Mouse (Mus musculus): ENCODE results near the gene Cdk2ap1. TPM values are rescaled to one million over a fixed set of nuclear protein-coding genes. Genes with fewer than 3 reads are reported as not detected.
"Not testable (repeated sequence)": the region's sequence is repeated elsewhere in the genome, so short reads cannot be mapped to it uniquely, and the experiment has no call there.

Gene Cdk2ap1
- 208 and 230 TPM in 2 replicates for polyA plus RNA-seq (2012)

DNA sequence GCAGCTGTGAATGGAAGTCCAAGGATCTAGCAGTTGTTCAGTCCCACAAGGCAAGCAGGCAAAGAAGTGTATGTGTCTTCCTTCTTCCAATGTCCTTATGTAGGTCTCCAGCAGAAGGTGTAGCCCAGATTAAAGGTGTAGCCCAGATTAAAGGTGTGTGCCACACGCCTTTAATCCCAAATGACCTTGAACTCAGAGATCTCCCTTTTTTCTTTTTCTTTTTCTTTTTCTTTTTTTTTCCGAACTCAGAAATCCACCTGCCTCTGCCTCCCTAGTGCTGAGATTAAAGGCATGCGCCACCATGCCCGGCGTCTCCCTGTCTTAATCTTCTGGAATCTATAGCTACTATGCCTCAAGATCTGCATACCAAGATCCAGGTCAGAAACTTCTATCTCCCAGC is at the start of gene Cdk2ap1:
Gene Cdk2ap1, minus strand, starts transcription at position 101 of the 400 bp plus-strand sequence.
- TF ChIP-seq GATA1 (IDR thresholded peaks at IDR 0.05; ENCODE audit: low read length) = not testable (repeated sequence)

DNA sequence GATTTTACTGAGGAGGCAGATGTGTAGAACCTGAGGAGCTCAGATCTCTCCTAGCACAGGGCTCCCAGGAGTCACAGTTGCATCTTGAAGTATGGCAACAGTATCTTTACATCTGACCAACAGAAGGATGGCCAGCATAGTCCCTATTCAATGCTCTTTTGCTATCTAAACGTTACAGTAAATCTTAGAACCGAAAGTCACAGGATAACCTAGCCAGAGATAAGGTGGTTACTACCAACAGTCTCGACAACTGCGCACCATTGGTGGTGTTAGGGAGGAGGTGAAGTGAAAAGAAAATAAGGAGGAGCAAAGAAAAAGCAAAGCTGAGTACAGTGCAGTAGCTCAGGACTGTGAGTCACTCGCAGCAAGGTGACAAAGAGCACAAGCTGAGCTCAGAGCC is 49.3 kb upstream of the Cdk2ap1 start:
- TF ChIP-seq GATA1 (IDR thresholded peaks at IDR 0.05; ENCODE audit: low read length) = no peak

GRCm38 (mm10) chr5:124410808-124411207 is 47.9 kb upstream of the Cdk2ap1 start:
- TF ChIP-seq GATA1 (IDR thresholded peaks at IDR 0.05; ENCODE audit: low read length) = no peak

- no peak for TF ChIP-seq GATA1 (IDR thresholded peaks at IDR 0.05; ENCODE audit: low read length)
Measured at GRCm38 (mm10) chr5:124393726-124394125, 30.8 kb upstream of the Cdk2ap1 start.

- peak; percentile 69 for TF ChIP-seq GATA1 (IDR thresholded peaks at IDR 0.05; ENCODE audit: low read length)
Measured at GRCm38 (mm10) chr5:124392412-124392811, 29.5 kb upstream of the Cdk2ap1 start.

DNA sequence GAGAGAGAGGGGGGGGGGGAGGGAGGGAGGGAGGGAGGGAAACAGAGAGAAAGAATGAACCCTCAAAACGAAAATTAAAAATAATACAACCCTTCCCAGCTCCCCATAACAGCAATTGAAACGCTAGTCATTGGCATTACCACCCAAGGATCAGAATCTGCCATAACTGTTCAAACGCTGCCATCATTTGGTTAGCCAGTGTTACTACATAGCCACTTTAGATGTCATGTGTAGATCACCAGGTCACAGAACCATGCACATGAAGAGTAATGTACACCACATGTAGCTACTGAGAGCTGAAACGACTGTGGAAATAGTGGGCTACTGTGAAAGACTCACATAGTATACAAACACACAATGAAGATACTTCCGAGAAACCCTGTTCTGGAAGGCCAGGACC is 25.1 kb upstream of the Cdk2ap1 start:
- TF ChIP-seq GATA1 (IDR thresholded peaks at IDR 0.05; ENCODE audit: low read length) = no peak

- no peak for TF ChIP-seq GATA1 (IDR thresholded peaks at IDR 0.05; ENCODE audit: low read length)
Measured at GRCm38 (mm10) chr5:124380121-124380520, 17.2 kb upstream of the Cdk2ap1 start.

DNA sequence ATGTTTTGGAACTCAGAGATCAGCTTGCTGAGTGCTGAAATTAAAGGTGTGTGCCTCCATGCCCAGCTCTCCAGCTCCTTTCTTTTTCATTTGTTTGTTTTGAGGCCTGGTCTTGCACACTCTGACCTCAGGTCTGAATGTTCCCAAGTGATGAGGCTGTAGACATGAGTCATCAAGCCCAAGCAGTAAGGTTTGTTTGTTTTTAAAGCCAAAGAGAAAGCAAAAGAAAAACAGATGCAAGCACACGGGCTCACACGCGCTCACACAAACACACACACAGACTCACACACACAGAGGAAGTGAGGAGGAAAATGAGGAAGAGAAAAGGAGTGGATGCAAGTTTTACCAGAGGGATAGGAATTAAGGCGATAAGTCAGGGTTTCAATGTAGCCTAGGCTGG is 14.3 kb upstream of the Cdk2ap1 start:
- TF ChIP-seq GATA1 (IDR thresholded peaks at IDR 0.05; ENCODE audit: low read length) = no peak

GRCm38 (mm10) chr5:124376401-124376800 is 13.5 kb upstream of the Cdk2ap1 start:
- TF ChIP-seq GATA1 (IDR thresholded peaks at IDR 0.05; ENCODE audit: low read length) = no peak

DNA sequence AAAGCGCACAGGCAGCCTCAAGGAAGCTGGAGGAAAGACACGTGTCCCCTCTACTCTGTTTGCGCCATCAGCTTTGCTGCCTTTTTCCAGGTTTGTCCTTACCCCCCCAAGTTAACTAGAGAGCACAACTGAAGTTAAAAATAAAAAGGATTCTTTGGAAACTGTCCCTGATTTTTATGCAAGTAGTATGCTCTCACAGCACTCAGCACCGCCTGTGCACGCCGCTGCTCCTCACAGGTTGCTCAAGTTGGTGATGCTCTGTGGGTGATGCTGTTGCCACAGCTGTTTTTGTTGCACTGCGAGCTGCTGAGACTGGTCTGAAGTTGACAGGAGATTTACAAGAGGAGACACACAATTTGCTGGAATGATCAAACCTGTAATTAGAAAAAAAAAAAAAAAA is 11.4 kb upstream of the Cdk2ap1 start:
- no peak for TF ChIP-seq GATA1 (IDR thresholded peaks at IDR 0.05; ENCODE audit: low read length)

DNA sequence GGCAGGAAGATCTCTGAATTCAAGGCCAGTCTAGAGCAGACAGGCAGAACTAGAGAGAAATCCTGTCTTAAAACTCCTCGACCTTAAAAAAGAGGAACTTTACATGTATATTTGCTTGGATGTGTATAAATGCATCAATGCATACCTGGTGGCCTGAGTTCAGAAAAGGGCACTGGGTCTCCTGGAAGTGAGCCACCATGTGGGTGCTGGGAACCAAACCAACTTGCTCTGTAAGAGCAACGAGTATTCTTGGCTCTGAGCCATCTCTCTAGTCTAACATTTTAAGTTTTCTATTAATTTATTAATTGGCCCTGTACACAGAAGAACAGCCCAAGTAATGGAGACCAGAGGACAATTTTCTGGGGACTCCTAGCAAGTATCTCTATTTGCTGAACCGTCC is 3.8 kb upstream of the Cdk2ap1 start:
- no peak for TF ChIP-seq GATA1 (IDR thresholded peaks at IDR 0.05; ENCODE audit: low read length)

- no peak for TF ChIP-seq GATA1 (IDR thresholded peaks at IDR 0.05; ENCODE audit: low read length)
Measured at GRCm38 (mm10) chr5:124365754-124366153, 2.9 kb upstream of the Cdk2ap1 start.

GRCm38 (mm10) chr5:124364173-124364918 is 1.5 kb upstream of the Cdk2ap1 start:
- TF ChIP-seq GATA1 (IDR thresholded peaks at IDR 0.05; ENCODE audit: low read length) = no peak

GRCm38 (mm10) chr5:124359641-124360040 is 3.2 kb downstream of the Cdk2ap1 start:
- TF ChIP-seq GATA1 (IDR thresholded peaks at IDR 0.05; ENCODE audit: low read length) = no peak

- no peak for TF ChIP-seq GATA1 (IDR thresholded peaks at IDR 0.05; ENCODE audit: low read length)
Measured at GRCm38 (mm10) chr5:124356695-124357094, 6.2 kb downstream of the Cdk2ap1 start.

GRCm38 (mm10) chr5:124355425-124355959 is 7.4 kb downstream of the Cdk2ap1 start:
- no peak for TF ChIP-seq GATA1 (IDR thresholded peaks at IDR 0.05; ENCODE audit: low read length)
